Mouse (Mus musculus): ENCODE data around the gene Sf3b2.

Gene Sf3b2

GRCm38 (mm10) chr19:5294972-5295735, at the start of gene Sf3b2:
TSS of gene Sf3b2 (minus strand) at chr19:5295455.
- peak; percentile 100 for DNase-seq

DNA sequence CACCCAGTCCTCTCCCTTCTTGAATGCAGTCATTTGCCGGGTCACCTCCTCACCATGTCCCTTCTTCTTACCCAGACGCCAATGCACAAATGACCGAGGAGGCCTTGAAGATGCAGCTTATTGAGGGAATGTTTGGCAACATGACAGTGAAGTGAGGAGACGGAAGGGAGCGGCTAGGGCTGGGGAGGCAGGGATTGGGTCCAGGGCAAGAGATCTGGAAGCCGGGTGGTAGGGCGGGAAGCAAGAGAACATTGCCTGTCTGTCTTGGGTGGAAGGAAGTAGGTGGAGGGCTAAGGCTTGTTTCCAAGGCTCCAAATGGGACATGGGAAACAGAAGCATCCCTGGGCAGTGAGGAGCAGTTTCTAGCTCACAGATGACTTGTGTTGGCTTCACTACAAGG, 46.1 kb upstream of the Sf3b2 start:
- no peak for DNase-seq

DNA sequence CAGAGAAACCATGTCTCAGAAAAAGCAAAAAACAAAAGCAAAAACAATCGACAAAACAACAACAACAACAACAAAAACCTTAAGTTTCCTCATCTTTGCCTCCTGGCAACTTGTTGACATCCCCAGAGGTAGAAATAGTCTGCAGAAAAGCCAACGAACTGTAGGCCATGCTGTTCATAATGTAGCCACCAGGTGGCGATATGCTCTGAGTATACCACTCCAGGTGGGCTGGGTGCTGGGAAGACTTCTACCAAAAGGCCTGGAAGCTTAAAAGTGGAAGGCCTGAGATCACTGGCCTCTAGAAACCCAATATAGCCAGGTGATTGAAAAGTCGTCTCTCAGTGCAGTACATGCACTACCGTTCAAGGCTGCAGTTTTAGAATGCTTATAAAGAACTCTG, 42.7 kb upstream of the Sf3b2 start:
- DNase-seq = peak; percentile 82 to 88

GRCm38 (mm10) chr19:5335441-5335840, 40.2 kb upstream of the Sf3b2 start, which contains the start of gene Catsper1:
TSS of gene Catsper1 (plus strand) at chr19:5335741.
- DNase-seq = no peak

DNA sequence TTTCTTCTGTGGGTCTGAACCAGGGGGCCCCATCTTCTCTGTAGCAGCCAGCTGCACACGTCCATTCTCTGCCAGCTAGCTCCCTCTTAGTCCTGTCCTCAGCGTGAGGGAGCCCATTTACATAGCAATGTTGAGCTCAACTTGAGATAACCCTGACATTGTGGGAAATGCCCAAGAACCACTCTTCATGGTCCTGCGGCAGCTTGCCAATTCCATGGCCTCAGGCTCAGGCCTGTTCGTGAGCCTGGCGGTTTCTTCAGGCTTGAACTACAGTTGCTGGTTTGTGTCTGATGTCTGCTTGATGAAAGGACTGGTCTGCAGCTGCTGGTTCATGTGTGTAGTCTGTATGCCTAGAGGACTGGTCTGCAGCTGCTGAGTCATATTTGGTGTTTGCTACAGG, 39.5 kb upstream of the Sf3b2 start:
- no peak for DNase-seq

GRCm38 (mm10) chr19:5327970-5328369, 32.7 kb upstream of the Sf3b2 start:
- DNase-seq = no peak

DNA sequence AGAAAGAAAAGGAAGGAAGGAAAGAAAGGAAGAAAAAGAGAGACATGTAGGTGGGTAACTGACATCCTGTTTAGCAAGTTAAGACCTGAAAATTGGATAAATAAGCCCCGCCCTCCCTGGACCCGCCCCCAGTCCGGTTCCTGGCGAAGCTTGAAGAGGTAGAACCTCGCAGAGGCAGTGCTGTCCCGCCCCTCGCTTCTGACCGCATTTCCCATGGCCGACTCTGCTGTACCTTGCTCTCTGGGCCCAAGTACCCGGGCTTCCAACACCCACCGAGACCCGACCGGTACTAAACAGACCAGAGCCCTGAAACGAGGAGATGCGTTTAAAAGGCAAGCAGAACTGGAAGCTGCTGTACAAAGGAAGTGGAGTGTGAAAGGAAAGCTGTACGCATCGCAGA, 28.5 kb upstream of the Sf3b2 start:
- DNase-seq = peak in 1 of 2 experiments; percentile 31

DNA sequence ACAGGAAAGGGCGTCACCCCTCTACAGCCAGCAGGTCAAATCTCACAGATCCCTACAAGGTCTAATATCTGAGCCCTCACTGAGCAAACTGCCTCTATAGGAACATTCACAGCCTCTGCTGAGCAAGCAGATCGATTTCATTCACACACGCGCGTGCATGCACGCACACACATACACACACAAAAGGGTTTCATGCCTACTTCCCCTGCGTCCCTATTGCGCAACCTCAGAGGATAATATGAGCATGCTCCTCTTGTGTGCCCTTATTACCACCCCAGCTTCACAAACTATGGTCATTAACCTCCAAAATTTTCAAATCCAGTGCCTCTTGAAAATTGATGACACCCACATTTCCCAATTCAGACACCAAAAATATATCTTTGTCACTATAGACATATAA, 17.9 kb upstream of the Sf3b2 start:
- no peak for DNase-seq

GRCm38 (mm10) chr19:5309025-5309424, 13.8 kb upstream of the Sf3b2 start:
- DNase-seq = peak; percentile 40 to 50

GRCm38 (mm10) chr19:5306968-5307734, 11.9 kb upstream of the Sf3b2 start:
- peak; percentile 60 to 79 for DNase-seq

DNA sequence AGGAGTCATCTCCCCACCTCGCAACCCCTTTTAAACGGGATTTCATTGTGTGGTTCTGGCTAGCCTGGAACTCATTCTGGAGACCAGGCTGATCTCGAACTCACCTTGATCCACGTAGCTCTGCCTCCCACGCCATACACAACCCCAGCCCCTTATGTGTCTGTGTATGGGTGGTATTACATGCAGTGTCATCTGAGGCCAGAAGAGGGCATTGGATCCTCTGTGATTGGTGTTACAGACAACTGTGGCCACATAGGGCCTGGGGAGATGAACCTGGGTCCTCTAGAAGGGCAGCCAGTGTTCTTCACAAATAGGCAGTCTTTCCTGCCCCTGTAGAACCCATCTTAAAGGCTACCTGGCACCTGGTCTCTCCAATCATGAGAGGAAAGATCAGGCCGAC, 11.0 kb upstream of the Sf3b2 start:
- peak; percentile 21 to 32 for DNase-seq

DNA sequence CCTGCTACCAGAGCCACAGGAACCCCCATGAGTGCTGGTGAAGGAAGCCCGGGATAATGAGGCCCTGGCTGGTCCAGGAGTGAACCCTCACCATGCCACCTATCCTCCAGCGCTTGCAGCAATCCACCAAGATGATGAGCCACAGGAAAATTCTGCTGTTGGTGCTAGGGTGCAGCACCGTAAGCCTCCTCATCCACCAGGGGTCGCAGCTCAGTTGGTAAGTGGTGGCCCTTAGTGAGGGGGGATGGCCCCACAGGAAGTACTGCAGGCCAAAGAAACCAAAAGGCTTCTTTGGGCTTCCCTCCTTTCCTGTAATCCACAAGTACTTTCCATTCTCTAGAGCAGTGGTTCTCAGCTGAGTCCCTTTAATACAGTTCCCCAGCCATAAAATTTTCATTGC, 7.2 kb upstream of the Sf3b2 start:
- DNase-seq = peak; percentile 70 to 73

- DNase-seq = no peak
Measured at GRCm38 (mm10) chr19:5300588-5300987, 5.3 kb upstream of the Sf3b2 start.

DNA sequence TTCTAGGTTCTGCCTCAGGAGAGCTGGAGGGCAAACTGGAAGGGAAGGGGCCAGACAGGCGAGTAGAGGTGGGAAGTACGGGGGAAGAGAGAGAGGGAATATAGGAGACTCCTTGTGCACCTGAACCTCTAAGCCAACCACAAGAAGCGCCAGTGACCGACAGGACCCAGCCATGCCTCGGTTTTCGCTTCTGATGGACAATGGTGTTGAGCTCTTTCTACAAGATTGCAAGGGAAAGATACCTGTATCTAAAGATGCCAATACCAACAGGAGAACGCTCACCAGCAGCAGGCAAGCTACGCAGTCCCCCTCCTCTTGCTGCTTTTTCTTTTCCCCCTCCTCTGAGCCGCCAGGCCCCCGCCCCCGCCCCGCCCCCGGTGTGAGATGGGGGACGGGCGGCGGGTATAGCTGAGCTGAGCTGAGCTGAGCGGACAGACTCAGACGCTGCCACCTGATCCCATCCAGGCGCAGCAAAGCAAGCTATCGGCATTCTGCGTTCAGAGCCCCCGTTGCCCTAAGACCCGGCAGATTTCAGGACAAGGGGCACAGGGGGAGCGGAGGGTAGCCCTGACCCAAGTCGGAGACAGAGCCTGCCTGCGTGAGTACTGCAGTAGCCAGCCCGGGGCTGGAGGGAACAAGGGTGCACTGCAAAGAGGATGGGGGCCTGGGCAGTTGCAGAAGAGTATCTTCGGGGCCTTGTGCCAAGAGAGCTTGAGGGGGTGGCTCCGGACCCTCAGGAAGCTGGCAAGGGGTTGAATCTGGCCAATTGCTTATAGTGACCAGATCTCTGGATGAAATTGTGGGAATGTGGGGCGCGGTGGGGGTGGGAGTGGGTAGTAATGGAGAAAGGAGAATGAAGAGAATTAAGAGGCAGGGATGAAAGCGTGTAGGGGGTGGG, 2.9 kb upstream of the Sf3b2 start, which contains the start of gene Gal3st3:
TSS of gene Gal3st3 (plus strand) at position 429 of the 898 bp plus-strand sequence.
- peak; percentile 76 for DNase-seq

GRCm38 (mm10) chr19:5296630-5297029, 1.4 kb upstream of the Sf3b2 start:
- DNase-seq = no peak

DNA sequence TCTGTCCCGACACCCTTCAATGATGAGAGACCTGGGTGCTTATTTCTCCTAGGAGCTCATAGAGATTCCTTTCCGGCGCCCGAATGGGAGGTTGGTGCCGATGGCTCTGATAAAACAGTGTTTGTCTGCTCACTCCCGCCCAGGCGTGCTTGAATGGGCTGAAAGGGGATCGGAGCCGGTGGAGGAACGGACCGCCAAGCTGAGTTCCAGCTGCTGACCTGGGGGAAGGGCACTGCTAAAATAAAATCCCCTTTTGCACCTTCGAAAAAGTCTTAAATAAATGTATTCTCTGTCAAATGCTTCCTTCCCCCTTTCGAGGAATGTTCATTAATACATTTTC, 451 bp upstream of the Sf3b2 start:
- DNase-seq = no peak

- no peak for DNase-seq
Measured at GRCm38 (mm10) chr19:5278381-5278780, 16.9 kb downstream of the Sf3b2 start.

GRCm38 (mm10) chr19:5277140-5277539, 18.1 kb downstream of the Sf3b2 start:
- DNase-seq = peak in 1 of 2 experiments; percentile 23

GRCm38 (mm10) chr19:5276531-5276930, 18.7 kb downstream of the Sf3b2 start:
- no peak for DNase-seq

GRCm38 (mm10) chr19:5275736-5276135, 19.5 kb downstream of the Sf3b2 start:
- DNase-seq = no peak

GRCm38 (mm10) chr19:5274641-5275040, 20.6 kb downstream of the Sf3b2 start:
- no peak for DNase-seq

DNA sequence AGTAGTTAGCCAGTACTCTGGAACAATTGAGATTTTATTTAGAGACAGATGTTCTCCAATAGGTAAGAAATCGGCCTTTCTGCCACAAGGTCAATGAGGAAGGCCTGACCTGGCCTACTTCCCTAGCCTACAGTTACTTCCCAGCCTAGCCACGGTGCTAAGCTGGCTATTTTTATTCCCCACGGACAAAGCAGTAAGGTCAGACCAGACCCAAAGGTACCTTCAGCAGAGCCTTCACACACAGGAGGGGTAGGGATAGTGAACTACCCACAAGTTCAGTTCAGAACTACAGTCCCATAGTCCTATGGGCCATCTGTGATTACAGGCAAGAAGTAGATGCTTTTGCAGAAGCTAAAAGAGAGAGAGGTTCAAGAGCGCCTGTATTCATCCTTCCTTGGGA, 21.3 kb downstream of the Sf3b2 start:
- DNase-seq = no peak
